Mouse (Mus musculus): ENCODE results near the gene Kcnn3. TPM values are rescaled to one million over a fixed set of nuclear protein-coding genes. Genes with fewer than 3 reads are reported as not detected.

Gene Kcnn3
- polyA plus RNA-seq, 1 experiment: not detected

- WGBS: 68% methylated on average over 6 of the region's 6 CpGs
- H3K27ac ChIP-seq (ENCODE audit: control insufficient read depth, insufficient read depth, low read depth, low read length, poor library complexity): no peak overlapping the region
- TF ChIP-seq POLR2A (IDR thresholded peaks at IDR 0.05; ENCODE audit: borderline replicate concordance, control insufficient read depth, low read depth, low read length): no peak
- TF ChIP-seq CTCF (IDR thresholded peaks at IDR 0.05; ENCODE audit: control insufficient read depth, insufficient read depth, low read length): no peak
- H3K4me1 ChIP-seq (ENCODE audit: control insufficient read depth, insufficient read depth, low read length): peaks cover 1% of the 10 kb centered on the region; the same call in 1 of the 2 replicates
- no peak overlapping the region for H3K4me3 ChIP-seq (replicated peaks; ENCODE audit: control insufficient read depth, low read depth, low read length)
These were observed 151.4 kb downstream of the Kcnn3 start for GRCm38 (mm10) chr3:89671334-89671733.

DNA sequence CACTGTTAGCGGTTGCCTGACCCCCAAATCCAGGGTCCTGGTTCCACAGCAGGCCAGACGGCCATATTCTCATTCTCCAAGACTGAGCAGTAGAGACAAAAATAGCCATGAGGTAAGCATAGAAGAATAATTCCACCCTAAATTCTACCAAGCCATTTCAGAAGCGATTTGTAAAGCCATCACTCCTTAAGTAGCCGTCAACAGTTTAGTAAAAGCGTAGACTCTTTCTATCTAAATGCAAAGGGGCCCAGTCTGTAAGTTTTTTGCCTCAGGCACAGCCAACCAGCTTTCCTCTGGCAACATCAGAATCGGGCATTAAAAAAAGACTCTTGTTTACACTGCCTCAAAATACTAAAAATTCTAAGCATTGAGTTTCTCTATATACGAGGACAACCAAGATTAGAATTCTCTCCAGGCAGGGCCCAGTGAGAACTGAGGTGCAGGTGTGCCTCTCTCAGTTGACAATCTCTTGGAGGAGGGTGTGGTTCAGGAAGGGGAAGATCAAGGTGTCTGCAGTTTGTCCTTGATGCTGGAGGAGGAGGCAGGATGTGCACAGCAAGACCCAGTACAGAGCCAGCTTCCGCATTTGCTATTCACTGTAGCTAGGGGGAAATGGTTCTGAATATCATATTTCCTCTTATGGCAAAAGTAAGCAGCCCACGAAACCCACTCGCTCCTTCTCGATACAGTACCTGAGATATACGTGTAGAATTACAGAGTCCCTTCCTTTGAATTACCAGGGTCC lies 152.8 kb downstream of the Kcnn3 start:
- WGBS: 33% methylated on average over 12 of the region's 12 CpGs
- no peak overlapping the region for H3K27ac ChIP-seq (ENCODE audit: control insufficient read depth, insufficient read depth, low read depth, low read length, poor library complexity)
- TF ChIP-seq POLR2A (IDR thresholded peaks at IDR 0.05; ENCODE audit: borderline replicate concordance, control insufficient read depth, low read depth, low read length) (no peak), CTCF (IDR thresholded peaks at IDR 0.05; ENCODE audit: control insufficient read depth, insufficient read depth, low read length) (no peak)
- peaks cover 1% of the 10 kb centered on the region; the same call in 1 of the 2 replicates for H3K4me1 ChIP-seq (ENCODE audit: control insufficient read depth, insufficient read depth, low read length)
- H3K4me3 ChIP-seq (replicated peaks; ENCODE audit: control insufficient read depth, low read depth, low read length): no peak overlapping the region

- no peak overlapping the region for H3K4me3 ChIP-seq (replicated peaks; ENCODE audit: control insufficient read depth, low read depth, low read length)
- H3K27ac ChIP-seq (ENCODE audit: control insufficient read depth, insufficient read depth, low read depth, low read length, poor library complexity): no peak overlapping the region
- peaks cover 1% of the 10 kb centered on the region; the same call in 1 of the 2 replicates for H3K4me1 ChIP-seq (ENCODE audit: control insufficient read depth, insufficient read depth, low read length)
- 77% methylated on average over 5 of the region's 5 CpGs for WGBS
- no peak for TF ChIP-seq CTCF (IDR thresholded peaks at IDR 0.05; ENCODE audit: control insufficient read depth, insufficient read depth, low read length)
These were observed 157.7 kb downstream of the Kcnn3 start for GRCm38 (mm10) chr3:89677617-89678016.

- 30% methylated on average over 5 of the region's 5 CpGs for WGBS
- no peak for TF ChIP-seq CTCF (IDR thresholded peaks at IDR 0.05; ENCODE audit: control insufficient read depth, insufficient read depth, low read length)
- no peak for TF ChIP-seq POLR2A (IDR thresholded peaks at IDR 0.05; ENCODE audit: borderline replicate concordance, control insufficient read depth, low read depth, low read length)
- no peak overlapping the region for H3K27ac ChIP-seq (ENCODE audit: control insufficient read depth, insufficient read depth, low read depth, low read length, poor library complexity)
- H3K4me1 ChIP-seq (ENCODE audit: control insufficient read depth, insufficient read depth, low read length): no peaks in the 10 kb centered on the region
- no peak overlapping the region for H3K4me3 ChIP-seq (replicated peaks; ENCODE audit: control insufficient read depth, low read depth, low read length)
These were observed 166.1 kb downstream of the Kcnn3 start for GRCm38 (mm10) chr3:89686031-89686430.

DNA sequence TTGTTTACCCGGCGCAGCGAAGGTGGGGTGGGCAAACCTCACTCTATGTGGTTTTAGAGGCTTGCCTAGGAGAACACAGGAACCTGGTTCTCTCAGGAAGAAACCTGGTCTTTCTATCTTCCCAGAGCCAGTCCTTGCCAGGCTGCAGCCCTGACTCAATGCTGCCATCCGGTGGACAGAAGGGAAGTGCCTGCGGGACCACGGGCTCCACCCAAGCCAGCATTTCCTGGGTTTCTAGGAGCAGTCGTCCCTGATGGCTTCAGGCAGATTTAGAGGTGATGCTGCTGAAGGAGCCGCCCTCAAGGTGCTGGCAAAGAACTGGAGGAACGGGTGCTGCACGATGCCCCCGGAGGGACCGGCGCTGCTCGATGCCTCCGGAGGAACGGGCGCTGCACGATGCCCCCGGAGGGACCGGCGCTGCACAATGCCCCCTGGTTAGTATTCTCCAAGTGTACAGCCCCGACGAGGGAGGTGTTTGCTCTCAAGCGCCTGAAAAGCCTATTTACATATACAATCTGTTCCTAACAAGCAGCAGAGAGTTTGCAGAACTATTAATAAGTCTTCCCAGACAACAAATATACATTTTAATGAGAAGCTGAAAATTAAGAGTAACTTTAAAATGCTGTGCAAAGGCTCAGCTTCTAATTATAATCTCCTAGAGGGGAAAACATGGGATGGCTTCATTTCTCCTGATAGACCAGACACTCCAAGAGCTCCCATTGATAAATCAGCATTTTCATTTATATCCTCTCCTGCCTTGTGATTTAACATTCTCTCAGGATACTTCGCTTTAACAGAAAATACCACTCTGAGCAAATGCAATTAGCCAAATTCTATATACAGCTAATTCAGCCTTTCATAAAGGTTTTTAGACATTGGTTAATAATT lies 169.0 kb downstream of the Kcnn3 start:
- Histone ChIP-seq H3K4me1 (ENCODE audit: control insufficient read depth, insufficient read depth, low read length) (no peaks in the 10 kb centered on the region), H3K4me3 (replicated peaks; ENCODE audit: control insufficient read depth, low read depth, low read length) (no peak overlapping the region), H3K27ac (ENCODE audit: control insufficient read depth, insufficient read depth, low read depth, low read length, poor library complexity) (no peak overlapping the region; the same call in 1 of the 2 replicates)
- 5% methylated on average over 25 of the region's 25 CpGs for WGBS
- TF ChIP-seq CTCF (IDR thresholded peaks at IDR 0.05; ENCODE audit: control insufficient read depth, insufficient read depth, low read length): peak; percentile 89
- no peak for TF ChIP-seq POLR2A (IDR thresholded peaks at IDR 0.05; ENCODE audit: borderline replicate concordance, control insufficient read depth, low read depth, low read length)

- 65% methylated on average over 9 of the region's 9 CpGs for WGBS
- TF ChIP-seq CTCF (IDR thresholded peaks at IDR 0.05; ENCODE audit: control insufficient read depth, insufficient read depth, low read length) (no peak), POLR2A (IDR thresholded peaks at IDR 0.05; ENCODE audit: borderline replicate concordance, control insufficient read depth, low read depth, low read length) (no peak)
- Histone ChIP-seq H3K4me1 (ENCODE audit: control insufficient read depth, insufficient read depth, low read length) (no peaks in the 10 kb centered on the region; the same call in 1 of the 2 replicates), H3K4me3 (replicated peaks; ENCODE audit: control insufficient read depth, low read depth, low read length) (no peak overlapping the region), H3K27ac (ENCODE audit: control insufficient read depth, insufficient read depth, low read depth, low read length, poor library complexity) (no peak overlapping the region)
These were observed 171.8 kb downstream of the Kcnn3 start for GRCm38 (mm10) chr3:89691776-89692175.

DNA sequence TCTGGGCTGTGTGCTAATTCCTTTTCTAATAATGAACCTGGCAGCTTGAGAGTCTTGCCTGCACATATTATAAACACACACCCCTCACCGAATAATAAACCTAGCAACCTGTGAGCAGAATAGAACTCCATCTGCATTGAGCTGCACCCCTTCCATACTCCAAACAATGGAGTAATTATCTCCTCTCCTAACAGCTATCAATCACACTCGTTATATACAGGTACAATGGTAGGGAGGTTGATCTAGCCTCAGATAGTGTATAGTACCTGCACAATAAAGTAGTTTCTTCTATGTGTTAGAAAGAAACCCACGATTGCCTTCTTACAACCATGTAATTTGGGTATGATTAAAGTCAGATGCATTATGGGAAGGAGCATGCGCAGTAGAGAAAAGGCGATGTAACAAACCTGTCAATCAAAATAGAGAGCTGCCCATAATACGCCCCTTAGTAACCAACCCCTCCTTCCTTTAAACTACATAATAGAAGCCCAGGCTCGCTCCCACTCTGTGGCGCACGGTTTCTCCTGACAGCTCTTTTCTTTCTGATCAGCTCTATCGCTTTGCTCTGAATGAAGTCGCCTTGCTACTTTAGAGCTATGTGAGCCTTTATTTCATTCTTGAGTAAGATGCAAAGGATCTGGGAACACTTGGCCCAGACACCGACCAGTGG lies 176.3 kb downstream of the Kcnn3 start:
- Histone ChIP-seq H3K4me1 (ENCODE audit: control insufficient read depth, insufficient read depth, low read length) (no peaks in the 10 kb centered on the region; the same call in 1 of the 2 replicates), H3K4me3 (replicated peaks; ENCODE audit: control insufficient read depth, low read depth, low read length) (no peak overlapping the region), H3K27ac (ENCODE audit: control insufficient read depth, insufficient read depth, low read depth, low read length, poor library complexity) (no peak overlapping the region)
- TF ChIP-seq CTCF (IDR thresholded peaks at IDR 0.05; ENCODE audit: control insufficient read depth, insufficient read depth, low read length) (no peak), POLR2A (IDR thresholded peaks at IDR 0.05; ENCODE audit: borderline replicate concordance, control insufficient read depth, low read depth, low read length) (no peak)
- WGBS: 79% methylated on average over 12 of the region's 12 CpGs

DNA sequence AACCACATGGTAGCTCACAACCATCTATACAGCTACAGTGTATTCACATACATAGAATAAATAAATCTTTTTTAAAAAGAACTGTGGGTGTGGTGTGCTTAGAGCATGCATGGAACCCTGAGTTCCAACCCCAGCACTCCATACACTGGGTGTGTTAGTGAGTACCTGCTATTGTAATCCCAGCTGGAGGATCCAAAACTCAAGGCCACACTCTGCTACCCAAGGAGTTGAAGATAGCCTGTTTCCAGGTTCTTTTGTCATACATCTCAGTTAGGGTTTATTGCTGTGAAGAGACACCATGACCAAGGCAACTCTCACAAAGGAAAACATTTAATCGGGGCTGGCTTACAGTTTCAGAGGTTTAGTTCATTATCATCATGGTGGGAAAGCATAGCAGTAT lies 179.0 kb downstream of the Kcnn3 start:
- WGBS: 86% methylated on average over 1 of the region's 1 CpGs
- no peaks in the 10 kb centered on the region; the same call in 1 of the 2 replicates for H3K4me1 ChIP-seq (ENCODE audit: control insufficient read depth, insufficient read depth, low read length)
- TF ChIP-seq POLR2A (IDR thresholded peaks at IDR 0.05; ENCODE audit: borderline replicate concordance, control insufficient read depth, low read depth, low read length) (no peak), CTCF (IDR thresholded peaks at IDR 0.05; ENCODE audit: control insufficient read depth, insufficient read depth, low read length) (no peak)
- no peak overlapping the region for H3K27ac ChIP-seq (ENCODE audit: control insufficient read depth, insufficient read depth, low read depth, low read length, poor library complexity)
- H3K4me3 ChIP-seq (replicated peaks; ENCODE audit: control insufficient read depth, low read depth, low read length): no peak overlapping the region
